Mouse (Mus musculus) heart, embryonic 11.5 days (tissue): Measurements from ENCODE around the gene Lyst. TPM values are rescaled to one million over a fixed set of nuclear protein-coding genes. Genes with fewer than 3 reads are reported as not detected.

Experiments used
- ATAC-seq: fragments of 200-750 bp; cut with Nextera tagmentation; replicated peaks from 2 replicates; pipeline ENCODE4 v1.8.0; 2017; ENCODE audit warnings: moderate library complexity; ENCODE audit not compliant: insufficient number of reproducible peaks, low FRiP score, low TSS enrichment
- H3K27ac ChIP-seq: fragments of 300-500 bp; sonication (generic); 2 replicates; pipeline ENCODE4 v1.5.1; 2014; ENCODE audit warnings: mild to moderate bottlenecking, low read depth, low read length
- H3K27me3 ChIP-seq: fragments of 300-500 bp; sonication (generic); 2 replicates; pipeline ENCODE4 v1.6.1; 2014; ENCODE audit warnings: mild to moderate bottlenecking, low read length, mixed read lengths; ENCODE audit not compliant: control insufficient read depth, insufficient read depth
- H3K36me3 ChIP-seq: fragments of 300-500 bp; sonication (generic); 2 replicates; pipeline ENCODE4 v1.6.1; 2014; ENCODE audit warnings: mild to moderate bottlenecking, low read length, moderate library complexity, mixed read lengths; ENCODE audit not compliant: control insufficient read depth, insufficient read depth
- H3K4me1 ChIP-seq: fragments of 300-500 bp; sonication (generic); 2 replicates; pipeline ENCODE4 v1.6.1; 2014; ENCODE audit warnings: low read length; ENCODE audit not compliant: control insufficient read depth, insufficient read depth
- H3K4me2 ChIP-seq: fragments of 300-500 bp; sonication (generic); 2 replicates; pipeline ENCODE4 v1.6.1; 2014; ENCODE audit warnings: mild to moderate bottlenecking, moderate library complexity
- H3K4me3 ChIP-seq: fragments of 300-500 bp; sonication (generic); 2 replicates; pipeline ENCODE4 v1.5.1; 2014; ENCODE audit warnings: low read depth, low read length
- H3K9ac ChIP-seq: fragments of 300-500 bp; sonication (generic); 2 replicates; pipeline ENCODE4 v1.6.1; 2014; ENCODE audit warnings: mild to moderate bottlenecking, low read depth, low read length, moderate library complexity
- H3K9me3 ChIP-seq: fragments of 300-500 bp; sonication (generic); replicated peaks from 2 replicates; pipeline ENCODE4 v1.6.1; 2016; ENCODE audit warnings: low read length; ENCODE audit not compliant: control insufficient read depth
- WGBS: fragments of 180-500 bp; shearing (Covaris S2); extraction: QIAGEN DNeasy Blood & Tissue Kit; methylation state at CpG from one replicate; pipeline ENCODE4 v1.1.7; 2014; ENCODE audit not compliant: insufficient replicate concordance; 5-methylcytosine and 5-hydroxymethylcytosine counted together
- polyA plus RNA-seq: library from polyadenylated mRNA; unstranded; fragments of >200 nt; fragmentation: Nextera tagmentation; extraction: Ambion mirVana; gene quantifications from 2 replicates; pipeline ENCODE4 v1.2.1, GENCODE M21; 2014

Gene Lyst
- polyA plus RNA-seq, 1 experiment from 2014 or later: 3.9 TPM

DNA sequence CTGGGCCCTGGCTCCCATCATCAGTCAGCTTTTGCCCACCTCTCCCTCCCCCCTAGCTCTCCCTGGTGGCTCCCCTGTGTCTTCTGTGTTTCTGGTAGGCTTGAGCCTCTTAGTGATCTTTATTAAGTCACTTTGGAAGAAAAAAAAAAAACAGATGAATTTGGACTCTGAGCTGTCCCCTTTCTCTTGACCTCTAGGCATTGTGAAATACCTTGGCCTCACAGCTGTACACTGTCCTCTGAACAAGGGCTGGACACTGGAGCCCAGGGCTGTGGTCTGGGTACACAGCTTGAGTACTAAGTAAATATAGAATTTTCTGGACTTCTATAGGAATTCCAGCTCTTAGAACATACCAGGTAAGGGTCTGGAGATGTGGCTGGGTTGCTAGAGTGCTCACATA, 20.6 kb upstream of the Lyst start:
- no peaks in the 10 kb centered on the region for H3K9me3 ChIP-seq
- no peak overlapping the region for H3K4me2 ChIP-seq
- H3K4me1 ChIP-seq: peaks cover 16% of the 10 kb centered on the region; the same call in 1 of the 2 replicates
- H3K27me3 ChIP-seq: no peaks in the 10 kb centered on the region
- no peaks in the 10 kb centered on the region for H3K36me3 ChIP-seq
- H3K9ac ChIP-seq: no peak overlapping the region
- ATAC-seq: no peak
- H3K4me3 ChIP-seq: no peak overlapping the region
- no peak overlapping the region for H3K27ac ChIP-seq

DNA sequence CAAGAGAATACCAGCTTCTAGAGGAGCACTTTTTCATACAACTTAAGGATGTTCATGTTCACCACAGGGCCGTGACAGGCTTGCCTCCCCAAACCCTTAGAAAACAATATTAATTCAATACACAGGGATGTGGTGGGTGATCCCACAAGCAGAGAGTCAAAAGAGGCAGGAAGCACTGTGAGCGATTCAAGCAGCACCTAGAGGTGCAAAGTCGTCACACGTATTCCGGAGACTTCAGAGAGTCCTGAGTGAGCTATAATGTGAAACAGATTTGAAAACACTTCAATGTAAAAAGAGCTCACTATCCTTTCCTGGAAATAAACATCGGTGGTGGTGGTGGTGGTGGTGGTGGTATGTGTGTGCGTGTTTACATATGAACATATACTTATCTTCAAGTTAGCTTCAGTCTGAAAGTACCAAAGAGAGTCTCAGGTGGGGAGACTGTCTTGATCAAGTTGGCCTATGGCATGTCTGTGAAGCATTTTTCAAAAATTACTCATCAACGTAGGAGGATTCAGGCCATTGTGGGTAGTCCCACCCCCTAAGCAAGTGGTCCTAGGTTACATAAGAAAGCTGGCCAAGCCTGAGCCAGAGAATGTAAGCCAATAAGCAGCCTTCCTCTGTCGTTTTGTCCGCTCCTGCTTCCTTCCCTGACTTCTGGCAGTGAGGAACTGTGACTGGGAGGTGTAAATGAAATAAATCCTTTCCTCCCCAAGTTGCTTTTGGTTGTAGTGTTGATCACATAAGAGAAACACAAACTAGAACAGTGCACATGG, 17.9 kb upstream of the Lyst start:
- no peak for ATAC-seq
- Histone ChIP-seq H3K4me2 (no peak overlapping the region), H3K36me3 (no peaks in the 10 kb centered on the region), H3K27ac (no peak overlapping the region), H3K4me1 (peaks cover 16% of the 10 kb centered on the region; the same call in 1 of the 2 replicates), H3K27me3 (no peaks in the 10 kb centered on the region), H3K9ac (no peak overlapping the region), H3K4me3 (no peak overlapping the region), H3K9me3 (no peaks in the 10 kb centered on the region)
- 72% methylated on average over 10 of the region's 10 CpGs for WGBS

DNA sequence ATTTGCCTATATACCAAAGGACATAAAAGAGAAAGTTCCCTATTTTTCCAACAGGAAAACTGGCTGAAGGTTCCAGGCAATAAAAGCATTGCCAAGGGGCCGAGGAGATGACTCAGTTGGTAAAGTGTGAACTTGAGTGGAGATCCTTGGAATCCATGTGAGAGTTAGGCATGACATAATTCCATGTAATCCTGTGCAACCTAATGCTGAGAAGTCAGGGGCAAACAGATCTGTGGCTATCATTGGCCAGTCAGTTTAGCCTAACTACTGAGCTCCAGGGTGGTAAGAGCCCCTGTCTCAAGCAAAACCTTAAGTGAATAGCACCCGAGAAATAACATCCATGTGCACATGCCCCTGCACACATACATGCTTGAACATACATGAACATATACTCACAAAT, 17.3 kb upstream of the Lyst start:
- WGBS: 70% methylated on average over 2 of the region's 2 CpGs
- no peaks in the 10 kb centered on the region for H3K36me3 ChIP-seq
- ATAC-seq: no peak
- no peak overlapping the region for H3K27ac ChIP-seq
- no peak overlapping the region for H3K9ac ChIP-seq
- H3K4me1 ChIP-seq: peaks cover 16% of the 10 kb centered on the region; the same call in 1 of the 2 replicates
- H3K9me3 ChIP-seq: no peaks in the 10 kb centered on the region
- no peak overlapping the region for H3K4me2 ChIP-seq
- no peaks in the 10 kb centered on the region for H3K27me3 ChIP-seq
- no peak overlapping the region for H3K4me3 ChIP-seq

DNA sequence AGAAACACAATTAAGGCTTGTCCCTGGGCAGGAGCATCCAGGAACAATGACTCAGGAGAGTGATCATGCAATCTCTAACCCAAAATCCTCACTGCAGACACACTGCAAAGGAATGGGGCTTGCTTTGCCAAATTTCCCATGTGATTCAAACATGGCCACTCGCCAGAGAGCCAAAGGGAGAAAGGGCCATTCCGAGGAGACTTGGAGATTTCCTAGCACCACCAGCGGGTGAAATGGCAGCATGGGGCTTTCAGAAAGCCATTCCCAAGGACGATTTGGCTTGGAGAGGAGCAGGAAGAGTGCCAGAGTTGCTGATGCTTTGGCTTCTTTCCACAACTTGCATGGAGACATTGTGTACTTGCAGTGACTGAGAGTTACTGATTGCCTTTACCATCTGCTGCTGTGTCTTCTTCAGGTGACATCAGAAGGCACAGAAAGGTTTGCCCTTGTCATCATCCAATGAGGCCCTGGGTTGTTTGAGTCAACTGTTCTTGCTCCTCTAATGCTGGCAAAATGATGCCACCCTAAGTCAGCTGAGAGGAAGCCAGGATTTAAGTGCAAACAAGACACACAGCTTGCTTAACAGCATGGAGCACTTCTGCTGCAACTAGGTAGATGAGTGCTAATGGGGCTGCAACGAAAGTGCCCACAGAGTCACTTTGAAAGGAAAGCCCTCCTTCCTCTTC, 16.5 kb upstream of the Lyst start:
- Histone ChIP-seq H3K9me3 (no peaks in the 10 kb centered on the region), H3K27ac (no peak overlapping the region), H3K27me3 (no peaks in the 10 kb centered on the region), H3K4me2 (no peak overlapping the region), H3K4me3 (no peak overlapping the region), H3K4me1 (peaks cover 8% of the 10 kb centered on the region; the same call in 1 of the 2 replicates), H3K9ac (no peak overlapping the region), H3K36me3 (no peaks in the 10 kb centered on the region)
- 68% methylated on average over 5 of the region's 5 CpGs for WGBS
- ATAC-seq: no peak

DNA sequence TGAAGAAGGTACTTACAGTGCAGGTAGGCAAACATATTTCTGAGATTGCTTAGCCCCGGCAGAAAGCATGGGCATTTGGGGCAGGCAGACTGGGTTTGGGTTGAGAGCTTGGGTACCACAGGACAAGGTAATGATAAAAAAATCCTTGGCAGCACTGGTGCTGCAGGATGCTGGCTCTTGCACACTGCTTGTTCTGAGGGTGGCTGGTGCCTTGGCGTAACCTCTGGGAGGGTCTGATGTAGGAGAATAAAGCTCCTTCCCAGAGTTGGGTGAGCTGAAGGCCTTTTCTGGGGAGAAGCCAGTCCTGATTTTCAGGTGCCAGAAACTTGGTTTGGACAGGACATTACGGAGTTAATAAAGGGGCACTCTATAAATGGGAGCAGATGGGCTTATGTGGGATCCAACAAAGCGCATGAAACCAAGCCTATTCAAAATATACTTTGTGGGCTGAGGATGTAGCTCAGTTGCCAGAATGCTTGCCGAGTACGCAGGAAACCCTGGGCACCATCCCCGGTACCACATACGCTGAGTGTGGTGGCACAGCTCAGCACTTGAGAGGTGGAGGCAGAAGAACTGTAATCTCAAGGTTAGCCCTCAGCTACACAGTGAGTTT, 15.8 kb upstream of the Lyst start:
- 0 out of 2 replicates have a peak, but pooled peaks cover 3% of the 10 kb centered on the region for H3K4me1 ChIP-seq
- H3K36me3 ChIP-seq: no peaks in the 10 kb centered on the region
- WGBS: 76% methylated on average over 8 of the region's 8 CpGs
- ATAC-seq: no peak
- H3K9me3 ChIP-seq: no peaks in the 10 kb centered on the region
- no peak overlapping the region for H3K9ac ChIP-seq
- H3K27ac ChIP-seq: no peak overlapping the region
- no peaks in the 10 kb centered on the region for H3K27me3 ChIP-seq
- H3K4me3 ChIP-seq: no peak overlapping the region
- no peak overlapping the region for H3K4me2 ChIP-seq

DNA sequence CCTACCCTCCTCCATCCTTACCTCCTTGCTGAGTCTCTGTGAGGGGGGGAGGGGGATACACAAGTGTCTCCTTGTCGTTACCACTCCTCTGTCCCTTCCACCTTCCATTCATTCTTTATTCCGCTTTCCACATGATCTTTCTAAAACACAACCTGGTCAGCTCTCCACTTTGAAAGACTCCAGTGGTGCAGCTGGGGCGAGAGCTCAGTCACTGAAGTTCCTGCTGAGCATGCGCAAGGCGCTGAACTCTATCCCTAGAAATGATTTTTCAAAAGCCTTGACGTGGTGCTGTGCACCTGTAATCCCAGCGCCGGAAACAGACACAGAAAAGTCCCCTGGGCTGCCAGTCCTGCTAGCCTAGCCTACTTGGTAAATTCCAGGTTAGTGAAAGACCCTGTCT, 15.1 kb upstream of the Lyst start:
- Histone ChIP-seq H3K4me1 (no peaks in the 10 kb centered on the region; the same call in 1 of the 2 replicates), H3K9me3 (no peaks in the 10 kb centered on the region), H3K4me2 (no peak overlapping the region), H3K4me3 (no peak overlapping the region), H3K9ac (no peak overlapping the region), H3K36me3 (no peaks in the 10 kb centered on the region), H3K27me3 (no peaks in the 10 kb centered on the region), H3K27ac (no peak overlapping the region)
- ATAC-seq: no peak
- WGBS: 74% methylated on average over 8 of the region's 8 CpGs

DNA sequence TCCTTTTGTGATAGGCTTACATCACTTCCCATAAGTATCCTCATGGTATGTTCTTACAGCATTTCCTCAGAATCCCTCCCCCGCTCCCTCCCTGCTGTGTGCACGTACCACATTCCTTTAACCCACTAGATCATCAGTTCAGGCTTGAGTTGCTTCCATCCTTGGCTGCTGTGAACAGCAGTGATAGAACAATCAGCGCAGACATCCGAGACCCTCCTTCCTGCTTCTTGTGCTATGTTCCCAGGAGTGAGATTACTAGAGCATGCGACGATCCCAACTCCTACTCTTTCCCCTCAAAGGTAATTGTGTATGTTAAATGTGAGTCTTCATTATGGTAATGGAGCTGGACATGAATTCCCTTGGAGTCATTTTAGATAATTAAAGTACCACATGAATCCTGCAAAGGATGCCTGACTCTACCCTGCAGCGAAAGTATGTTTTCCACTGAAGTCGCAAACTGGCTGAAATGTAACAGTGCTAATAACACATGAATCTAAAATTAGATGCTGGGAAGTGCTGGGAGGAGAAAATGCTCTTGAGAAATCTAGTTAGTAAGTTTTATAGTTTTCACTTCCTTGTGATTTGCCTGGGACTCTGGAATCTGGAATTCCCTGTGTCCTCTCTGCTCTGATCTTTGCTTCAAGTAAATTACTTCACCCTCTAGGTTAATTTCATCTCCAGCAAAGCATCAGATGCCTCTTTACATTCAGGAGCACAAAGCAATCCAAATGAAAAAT, 13.6 kb upstream of the Lyst start:
- no peak overlapping the region for H3K27ac ChIP-seq
- no peak overlapping the region for H3K9ac ChIP-seq
- H3K27me3 ChIP-seq: no peaks in the 10 kb centered on the region
- no peaks in the 10 kb centered on the region for H3K36me3 ChIP-seq
- WGBS: 39% methylated on average over 8 of the region's 8 CpGs
- H3K4me1 ChIP-seq: no peaks in the 10 kb centered on the region; the same call in 1 of the 2 replicates
- no peaks in the 10 kb centered on the region for H3K9me3 ChIP-seq
- H3K4me2 ChIP-seq: no peak overlapping the region
- no peak overlapping the region for H3K4me3 ChIP-seq
- no peak; the same call in 1 of the 2 replicates for ATAC-seq

DNA sequence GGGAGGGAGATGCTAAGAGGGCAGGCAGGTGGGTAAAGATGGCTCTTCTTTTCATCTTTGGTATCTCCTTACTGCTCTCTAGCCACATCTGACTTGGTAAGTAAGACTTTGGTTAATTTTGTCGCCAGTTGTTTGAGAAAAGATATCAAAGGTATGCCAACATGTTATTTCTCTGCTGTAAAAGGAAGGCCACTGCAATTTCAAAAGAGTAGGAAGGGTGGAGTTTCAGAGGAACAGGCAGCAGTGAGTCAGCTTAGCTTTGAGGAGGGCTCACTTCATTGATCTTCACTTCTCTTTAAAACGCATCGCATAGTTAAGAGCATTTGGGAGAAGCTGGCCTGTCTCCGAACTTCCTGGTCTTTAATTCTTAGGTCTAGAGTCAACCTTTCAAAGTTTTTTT, 8.2 kb upstream of the Lyst start:
- no peak for ATAC-seq
- no peaks in the 10 kb centered on the region for H3K9me3 ChIP-seq
- H3K4me2 ChIP-seq: no peak overlapping the region
- H3K27me3 ChIP-seq: no peaks in the 10 kb centered on the region
- no peaks in the 10 kb centered on the region; the same call in 1 of the 2 replicates for H3K4me1 ChIP-seq
- no peak overlapping the region for H3K27ac ChIP-seq
- no peak overlapping the region for H3K9ac ChIP-seq
- WGBS: 65% methylated on average over 4 of the region's 4 CpGs
- H3K4me3 ChIP-seq: no peak overlapping the region
- H3K36me3 ChIP-seq: no peaks in the 10 kb centered on the region
